Mouse (Mus musculus) neural tube, embryonic 14.5 days (tissue): Measurements from ENCODE around the gene Slc38a8. TPM values are rescaled to one million over a fixed set of nuclear protein-coding genes. Genes with fewer than 3 reads are reported as not detected.

ENCODE experiments used
- ATAC-seq: fragments of 200-750 bp; cut with Nextera tagmentation; 2 replicates; pipeline ENCODE4 v1.8.0; 2017; ENCODE audit warnings: low read depth, mild to moderate bottlenecking, moderate TSS enrichment, moderate library complexity
- H3K27ac ChIP-seq: fragments of 300-500 bp; sonication (generic); 2 replicates; pipeline ENCODE4 v1.5.1; 2014; ENCODE audit warnings: low read depth, mild to moderate bottlenecking, control low read depth, low read length, moderate library complexity, mixed read lengths
- H3K27me3 ChIP-seq: fragments of 300-500 bp; sonication (generic); 2 replicates; pipeline ENCODE4 v1.6.1; 2014; ENCODE audit warnings: low read length; ENCODE audit not compliant: control insufficient read depth, insufficient read depth
- H3K36me3 ChIP-seq: fragments of 300-500 bp; sonication (generic); 2 replicates; pipeline ENCODE4 v1.6.1; 2014; ENCODE audit warnings: low read length, mixed read lengths; ENCODE audit not compliant: control insufficient read depth, insufficient read depth
- H3K4me1 ChIP-seq: fragments of 300-500 bp; sonication (generic); 2 replicates; pipeline ENCODE4 v1.6.1; 2014; ENCODE audit warnings: low read length; ENCODE audit not compliant: control insufficient read depth, insufficient read depth
- H3K4me2 ChIP-seq: fragments of 300-500 bp; sonication (generic); 2 replicates; pipeline ENCODE4 v1.6.1; 2014; ENCODE audit warnings: mild to moderate bottlenecking, low read depth, low read length, control low read depth
- H3K4me3 ChIP-seq: fragments of 300-500 bp; sonication (generic); 2 replicates; pipeline ENCODE4 v1.5.1; 2014; ENCODE audit warnings: low read depth, low read length, control low read depth, mixed read lengths
- H3K9ac ChIP-seq: fragments of 300-500 bp; sonication (generic); replicated peaks from 2 replicates; pipeline ENCODE4 v1.6.1; 2014; ENCODE audit warnings: low read depth, mild to moderate bottlenecking, control low read depth, low read length, mixed read lengths
- H3K9me3 ChIP-seq: fragments of 300-500 bp; sonication (generic); 2 replicates; pipeline ENCODE4 v1.6.1; 2016; ENCODE audit warnings: low read length; ENCODE audit not compliant: control insufficient read depth
- WGBS: fragments of 180-500 bp; shearing (Covaris S2); extraction: QIAGEN DNeasy Blood & Tissue Kit; methylation state at CpG from one replicate; pipeline ENCODE4 v1.1.7; 2014; 5-methylcytosine and 5-hydroxymethylcytosine counted together
- polyA plus RNA-seq: library from polyadenylated mRNA; unstranded; fragments of >200 nt; fragmentation: Nextera tagmentation; extraction: Ambion mirVana; gene quantifications from 2 replicates; pipeline ENCODE4 v1.2.1, GENCODE M21; 2014

Slc38a8 gene
- polyA plus RNA-seq, 1 experiment from 2014 or later = not detected

DNA sequence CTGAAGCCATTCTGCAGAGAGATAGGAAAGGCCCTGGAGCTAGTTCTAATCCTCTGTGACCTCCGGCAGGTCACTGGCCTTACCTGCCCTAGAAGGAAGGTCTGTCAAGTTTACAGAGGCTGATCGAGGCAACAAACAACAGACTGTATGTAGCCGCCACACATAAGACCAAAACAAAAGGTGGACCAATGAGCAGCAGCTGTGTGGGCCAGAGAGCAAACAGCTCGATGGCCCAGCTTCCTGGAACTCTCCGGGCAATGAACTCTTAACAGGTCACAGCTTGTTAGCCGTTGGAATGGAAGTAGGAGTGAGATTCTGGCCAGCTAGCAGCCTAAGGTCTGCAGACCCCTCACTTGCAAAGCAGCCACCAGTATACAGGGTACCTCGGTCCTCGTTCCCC lies 71.2 kb downstream of the Slc38a8 start:
- Histone ChIP-seq H3K4me2 (no peak overlapping the region), H3K27ac (no peak overlapping the region), H3K9ac (no peak overlapping the region), H3K36me3 (no peaks in the 10 kb centered on the region), H3K4me1 (no peaks in the 10 kb centered on the region), H3K27me3 (no peaks in the 10 kb centered on the region), H3K4me3 (no peak overlapping the region), H3K9me3 (no peaks in the 10 kb centered on the region)
- WGBS = 82% methylated on average over 8 of the region's 8 CpGs
- no peak for ATAC-seq

Other genes with a start within 250 kb of the Slc38a8 start
- gene Hsbp1, start 157.2 kb downstream of the Slc38a8 start, polyA plus RNA-seq = 704 and 825 TPM in 2 replicates
- gene Mlycd, start 106.8 kb downstream of the Slc38a8 start, polyA plus RNA-seq = 15.8 and 16.1 TPM in 2 replicates
- gene Osgin1, start 67.6 kb downstream of the Slc38a8 start, polyA plus RNA-seq = 0.31 and 0.35 TPM in 2 replicates
- gene Necab2, start 55.0 kb downstream of the Slc38a8 start, polyA plus RNA-seq = 36.5 and 39.6 TPM in 2 replicates
- 42.5 and 64.8 TPM in 2 replicates for gene Mbtps1, start 57.0 kb upstream of the Slc38a8 start, polyA plus RNA-seq
- 158 and 176 TPM in 2 replicates for gene Hsdl1, start 73.5 kb upstream of the Slc38a8 start, polyA plus RNA-seq
- 0.15 and 0.48 TPM in 2 replicates for gene Dnaaf1, start 73.5 kb upstream of the Slc38a8 start, polyA plus RNA-seq
- gene Taf1c, start 103.5 kb upstream of the Slc38a8 start, polyA plus RNA-seq = 12.7 and 14.7 TPM in 2 replicates
- gene Adad2, start 111.0 kb upstream of the Slc38a8 start, polyA plus RNA-seq = not detected in 2 replicates
- gene Kcng4, start 134.0 kb upstream of the Slc38a8 start, polyA plus RNA-seq = 0.06 and 0.08 TPM in 2 replicates
- gene Wfdc1, start 164.7 kb upstream of the Slc38a8 start, polyA plus RNA-seq = 3.2 and 3.7 TPM in 2 replicates
- gene Atp2c2, start 198.3 kb upstream of the Slc38a8 start, polyA plus RNA-seq = 0.08 and 0.10 TPM in 2 replicates